Mouse (Mus musculus) midbrain, embryonic 12.5 days (tissue): ENCODE results near the gene Trim68. TPM values are rescaled to one million over a fixed set of nuclear protein-coding genes. Genes with fewer than 3 reads are reported as not detected.

Experiments
- ATAC-seq: fragments of 200-750 bp; cut with Nextera tagmentation; 2 replicates; pipeline ENCODE4 v1.8.0; 2017; ENCODE audit warnings: low read depth, moderate TSS enrichment, moderate library complexity; ENCODE audit not compliant: low FRiP score
- H3K27ac ChIP-seq: fragments of 300-500 bp; sonication (generic); replicated peaks from 2 replicates; pipeline ENCODE4 v1.5.1; 2016; ENCODE audit warnings: mild to moderate bottlenecking
- H3K27me3 ChIP-seq: fragments of 300-500 bp; sonication (generic); 2 replicates; pipeline ENCODE4 v1.6.1; 2016; ENCODE audit warnings: mild to moderate bottlenecking
- H3K36me3 ChIP-seq: fragments of 300-500 bp; sonication (generic); 2 replicates; pipeline ENCODE4 v1.6.1; 2016
- H3K4me1 ChIP-seq: fragments of 300-500 bp; sonication (generic); 2 replicates; pipeline ENCODE4 v1.6.1; 2016
- H3K4me2 ChIP-seq: fragments of 300-500 bp; sonication (generic); replicated peaks from 2 replicates; pipeline ENCODE4 v1.6.1; 2016; ENCODE audit warnings: mild to moderate bottlenecking, moderate library complexity
- H3K4me3 ChIP-seq: fragments of 300-500 bp; sonication (generic); 2 replicates; pipeline ENCODE4 v1.5.1; 2016; ENCODE audit warnings: mild to moderate bottlenecking
- H3K9ac ChIP-seq: fragments of 300-500 bp; sonication (generic); replicated peaks from 2 replicates; pipeline ENCODE4 v1.6.1; 2016; ENCODE audit warnings: mild to moderate bottlenecking, moderate library complexity
- H3K9me3 ChIP-seq: fragments of 300-500 bp; sonication (generic); 2 replicates; pipeline ENCODE4 v1.6.1; 2016; ENCODE audit warnings: mild to moderate bottlenecking
- WGBS: fragments of 180-500 bp; shearing (Covaris S2); methylation state at CpG from one replicate; pipeline ENCODE4 v1.1.7; 2016; 5-methylcytosine and 5-hydroxymethylcytosine counted together
- polyA plus RNA-seq: library from polyadenylated mRNA; unstranded; fragments of >200 nt; fragmentation: Nextera tagmentation; extraction: Ambion mirVana; gene quantifications from 2 replicates; pipeline ENCODE4 v1.2.1, GENCODE M21; 2016

The Trim68 gene
- polyA plus RNA-seq: 9.5 and 9.6 TPM in 2 replicates

DNA sequence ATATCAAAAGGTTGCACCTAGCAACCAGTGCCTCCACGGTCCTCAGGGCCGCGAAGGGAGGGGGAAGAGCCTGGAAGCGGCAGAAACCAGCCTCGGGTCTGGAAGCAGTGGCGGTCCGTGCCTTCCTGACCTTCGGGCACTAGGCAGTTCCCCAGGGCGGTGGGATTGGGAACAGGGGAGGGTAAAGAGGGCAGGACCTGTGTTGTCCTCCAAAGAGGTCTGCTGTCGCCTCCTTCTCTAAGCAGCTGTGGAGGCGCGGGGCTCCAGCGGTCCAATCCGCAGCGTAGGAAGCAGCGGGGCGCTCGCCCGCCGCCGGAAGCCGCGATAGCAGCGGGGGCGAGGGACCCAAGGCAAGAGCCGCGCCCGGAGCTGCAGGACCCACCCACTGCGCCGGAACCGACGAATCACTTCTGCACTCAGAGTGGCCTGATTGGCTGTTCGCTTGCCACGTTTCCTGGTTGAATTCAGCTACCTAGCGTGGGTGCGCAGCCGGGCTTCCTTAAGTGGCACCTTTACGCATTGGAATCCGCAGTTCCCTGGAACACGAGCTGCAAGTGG is at the start of gene Trim68:
Gene Trim68, minus strand, starts transcription at position 384 of the 558 bp plus-strand sequence.
- ATAC-seq: peak; percentile 100
- no peaks in the 10 kb centered on the region for H3K27me3 ChIP-seq
- H3K4me1 ChIP-seq: no peaks in the 10 kb centered on the region
- peak within 1 kb of the TSS; percentile 60 for H3K9ac ChIP-seq
- under 1% methylated on average over 40 of the region's 40 CpGs for WGBS
- peak within 1 kb of the TSS; percentile 58 for H3K4me3 ChIP-seq
- peak within 1 kb of the TSS; percentile 52 for H3K27ac ChIP-seq
- H3K4me2 ChIP-seq: peak within 1 kb of the TSS; percentile 56
- no peaks in the 10 kb centered on the region for H3K9me3 ChIP-seq
- H3K36me3 ChIP-seq: no peaks in the 10 kb centered on the region

DNA sequence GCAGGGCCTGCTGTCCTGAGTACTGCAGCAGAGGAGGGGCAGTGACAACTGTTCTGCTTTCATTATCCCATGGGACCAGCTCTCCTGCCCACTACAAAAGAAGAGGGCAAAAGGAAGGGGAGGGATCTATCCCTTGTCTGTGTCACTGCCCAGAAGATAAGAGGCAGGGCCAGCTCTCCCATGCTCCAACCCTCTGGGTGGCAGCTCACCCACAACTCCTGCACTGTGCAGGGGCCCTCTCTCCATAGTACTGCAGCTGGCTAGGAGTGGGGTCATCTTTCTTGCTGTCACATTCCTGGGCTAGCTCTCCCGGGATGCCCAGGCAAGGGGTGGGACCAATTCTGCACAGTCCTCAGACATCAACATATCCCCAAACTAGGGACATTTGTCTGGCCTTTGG is 46.7 kb upstream of the Trim68 start:
- Histone ChIP-seq H3K27me3 (no peaks in the 10 kb centered on the region), H3K4me3 (no peak overlapping the region), H3K4me1 (no peaks in the 10 kb centered on the region), H3K9ac (no peak overlapping the region), H3K9me3 (no peaks in the 10 kb centered on the region), H3K36me3 (no peaks in the 10 kb centered on the region), H3K4me2 (no peak overlapping the region), H3K27ac (no peak overlapping the region)
- WGBS: 85% methylated on average over 1 of the region's 1 CpGs
- peak; percentile 34; the same call in 1 of the 2 replicates for ATAC-seq

DNA sequence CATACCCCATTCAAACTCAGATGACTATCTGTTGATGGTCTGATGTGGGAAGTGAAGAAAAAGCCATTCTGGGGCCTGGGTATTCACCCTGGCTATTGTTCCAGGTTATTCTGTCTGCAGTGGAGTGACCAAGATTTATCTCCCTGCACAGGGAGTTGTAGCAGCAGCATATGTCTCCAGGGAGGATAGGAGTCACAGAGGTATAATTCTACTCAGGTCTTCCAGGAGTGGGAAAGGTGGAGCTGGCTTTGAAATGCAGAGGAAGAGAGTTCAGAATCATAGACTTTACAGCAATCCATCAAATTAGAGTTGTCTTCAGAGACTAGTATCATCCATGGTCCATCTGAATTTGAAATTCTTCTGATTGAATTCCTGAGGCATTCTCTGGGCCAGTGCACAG is 40.3 kb upstream of the Trim68 start, which contains the start of gene Olfr559:
Gene Olfr559, minus strand, starts transcription at position 101 of the 400 bp plus-strand sequence.
- no peaks in the 10 kb centered on the region for H3K36me3 ChIP-seq
- no peaks in the 10 kb centered on the region for H3K27me3 ChIP-seq
- no peak within 1 kb of the TSS for H3K27ac ChIP-seq
- no peak within 1 kb of the TSS for H3K4me2 ChIP-seq
- H3K4me3 ChIP-seq: no peak within 1 kb of the TSS
- no peak within 1 kb of the TSS for H3K9ac ChIP-seq
- no peak for ATAC-seq
- no peaks in the 10 kb centered on the region for H3K9me3 ChIP-seq
- H3K4me1 ChIP-seq: no peaks in the 10 kb centered on the region

DNA sequence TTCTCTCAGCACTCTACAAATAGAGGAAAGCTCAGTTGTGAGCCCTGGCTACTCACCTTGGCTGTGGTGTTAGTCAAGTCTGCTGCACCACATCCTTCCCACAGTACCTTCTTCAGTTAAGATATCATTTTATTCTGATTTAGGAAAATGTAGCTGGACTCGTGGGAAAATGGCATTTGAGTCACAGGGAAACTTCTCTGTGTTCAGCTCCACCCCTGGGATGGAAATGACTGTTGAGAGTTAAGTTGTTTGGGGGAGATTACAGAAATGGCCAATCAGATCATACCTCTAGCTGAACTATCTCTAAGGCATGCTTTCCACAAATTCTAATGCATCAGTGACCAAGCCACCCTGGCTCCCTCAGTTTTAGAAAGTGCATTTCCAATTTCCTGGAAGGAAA is 31.8 kb upstream of the Trim68 start, which contains the start of gene Olfr33:
Gene Olfr33, minus strand, starts transcription at position 101 of the 400 bp plus-strand sequence.
- Histone ChIP-seq H3K27me3 (no peaks in the 10 kb centered on the region), H3K27ac (no peak within 1 kb of the TSS), H3K36me3 (no peaks in the 10 kb centered on the region), H3K4me3 (no peak within 1 kb of the TSS), H3K9me3 (no peaks in the 10 kb centered on the region), H3K4me2 (no peak within 1 kb of the TSS), H3K4me1 (no peaks in the 10 kb centered on the region), H3K9ac (no peak within 1 kb of the TSS)
- 43% methylated on average over 1 of the region's 1 CpGs for WGBS
- ATAC-seq: no peak

DNA sequence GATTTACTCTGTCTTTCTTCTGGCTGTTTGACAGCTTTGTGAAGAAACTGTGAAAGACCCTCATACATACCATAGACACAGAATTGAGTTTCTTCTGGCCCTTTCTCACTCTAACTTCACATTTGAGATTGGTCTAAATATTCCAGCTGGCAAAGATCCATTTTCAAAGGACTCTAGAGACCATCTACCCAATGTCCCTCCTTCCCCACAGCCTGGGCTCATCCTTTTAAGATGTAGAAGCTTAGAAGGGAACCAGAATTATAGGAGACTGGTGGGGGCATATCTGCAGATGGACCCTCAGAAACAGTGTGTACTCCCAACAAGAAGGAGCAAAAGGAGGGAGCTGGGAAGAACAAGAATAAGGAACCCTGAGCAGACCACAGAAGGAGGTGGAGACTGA is 14.8 kb upstream of the Trim68 start, which contains the start of gene Olfr558:
Gene Olfr558, plus strand, starts transcription at position 301 of the 400 bp plus-strand sequence.
- no peak within 1 kb of the TSS for H3K27ac ChIP-seq
- no peak for ATAC-seq
- no peak within 1 kb of the TSS for H3K4me3 ChIP-seq

DNA sequence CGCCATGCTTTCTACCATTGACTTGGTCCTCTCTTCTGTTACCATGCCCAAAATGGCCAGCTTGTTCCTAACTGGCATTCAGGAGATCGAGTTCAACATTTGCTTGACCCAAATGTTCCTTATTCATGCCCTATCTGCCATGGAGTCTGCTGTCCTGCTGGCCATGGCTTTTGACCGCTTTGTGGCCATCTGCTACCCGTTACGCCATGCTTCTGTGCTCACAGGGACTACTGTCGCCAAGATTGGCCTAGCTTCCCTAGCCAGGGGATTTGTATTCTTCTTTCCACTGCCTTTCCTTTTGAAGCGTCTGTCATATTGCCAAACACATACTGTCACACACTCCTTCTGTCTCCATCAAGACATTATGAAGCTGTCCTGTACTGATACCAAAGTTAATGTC is 11.3 kb upstream of the Trim68 start:
- no peak overlapping the region for H3K9ac ChIP-seq
- no peaks in the 10 kb centered on the region for H3K36me3 ChIP-seq
- H3K27me3 ChIP-seq: no peaks in the 10 kb centered on the region
- H3K27ac ChIP-seq: no peak overlapping the region
- 88% methylated on average over 7 of the region's 7 CpGs for WGBS
- H3K4me1 ChIP-seq: no peaks in the 10 kb centered on the region
- no peaks in the 10 kb centered on the region for H3K9me3 ChIP-seq
- ATAC-seq: no peak
- H3K4me3 ChIP-seq: no peak overlapping the region
- H3K4me2 ChIP-seq: no peak overlapping the region

More for the DNA sequence above, 14.8 kb upstream of the Trim68 start, which contains the start of gene Olfr558:
- no peaks in the 10 kb centered on the region for H3K9me3 ChIP-seq
- no peak within 1 kb of the TSS for H3K9ac ChIP-seq
- no peaks in the 10 kb centered on the region for H3K27me3 ChIP-seq
- H3K4me2 ChIP-seq: no peak within 1 kb of the TSS
- no peaks in the 10 kb centered on the region for H3K4me1 ChIP-seq
- H3K36me3 ChIP-seq: no peaks in the 10 kb centered on the region

DNA sequence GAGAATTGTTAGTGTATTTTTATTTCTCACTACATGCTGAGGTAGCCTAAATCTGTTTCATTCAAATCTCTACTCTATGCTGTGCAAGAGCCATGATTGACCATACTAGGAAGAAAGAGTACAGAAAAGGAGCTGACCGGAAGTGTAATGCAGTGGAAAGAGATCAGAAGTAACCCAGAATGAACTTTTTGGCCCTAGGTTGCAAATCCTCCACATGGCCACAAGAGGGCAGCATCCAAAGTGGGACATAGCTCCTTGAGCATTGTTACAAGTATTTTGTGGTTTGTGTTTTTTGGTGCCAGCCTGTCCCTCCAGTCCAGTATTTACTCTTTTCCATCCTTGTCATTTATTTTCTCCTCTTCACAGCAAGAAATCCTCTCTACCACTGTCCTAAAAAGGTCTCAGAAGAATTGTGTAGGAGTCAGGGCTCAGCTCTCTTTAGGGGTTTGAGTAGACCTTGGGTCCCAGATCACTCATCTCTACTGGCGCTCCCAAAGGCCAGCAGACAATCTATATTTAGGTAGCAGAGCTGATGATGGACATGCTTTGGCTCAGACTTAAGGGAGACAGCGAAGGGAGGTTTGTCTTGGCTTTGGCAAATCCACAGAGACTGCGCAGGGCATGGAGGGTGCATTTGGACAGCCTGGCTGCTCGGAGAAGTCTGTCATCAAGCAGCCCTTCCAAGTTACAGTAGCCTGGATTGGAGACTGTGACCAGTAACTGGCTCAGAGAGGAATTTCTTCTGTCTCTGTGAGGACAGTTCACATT is 8.4 kb upstream of the Trim68 start, which contains the start of gene Olfr557:
Gene Olfr557, plus strand, starts transcription at position 553 of the 768 bp plus-strand sequence.
- H3K27ac ChIP-seq: no peak within 1 kb of the TSS
- no peaks in the 10 kb centered on the region for H3K4me1 ChIP-seq
- ATAC-seq: no peak
- H3K4me3 ChIP-seq: no peak within 1 kb of the TSS
- no peak within 1 kb of the TSS for H3K9ac ChIP-seq
- 77% methylated on average over 5 of the region's 5 CpGs for WGBS
- no peaks in the 10 kb centered on the region for H3K9me3 ChIP-seq
- H3K36me3 ChIP-seq: no peaks in the 10 kb centered on the region
- H3K27me3 ChIP-seq: no peaks in the 10 kb centered on the region
- H3K4me2 ChIP-seq: no peak within 1 kb of the TSS

DNA sequence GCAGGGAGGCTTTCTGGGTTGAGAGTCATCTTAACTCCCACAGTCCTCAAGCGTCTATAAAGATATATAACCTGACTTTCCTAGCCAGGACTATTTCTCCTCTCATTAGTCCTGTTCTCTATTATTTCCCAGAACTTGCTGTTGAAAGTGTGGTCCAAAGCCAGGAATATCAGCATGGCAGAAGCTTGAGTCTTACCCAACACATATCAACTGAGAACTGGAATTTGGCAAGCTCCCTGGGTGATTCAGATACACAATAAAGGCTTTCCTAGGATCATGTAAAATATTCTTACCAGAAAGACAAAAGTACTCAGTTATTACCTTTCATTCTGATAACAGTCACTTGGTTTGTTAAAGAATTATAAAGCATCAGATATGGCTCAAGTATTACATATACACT is 5.2 kb downstream of the Trim68 start:
- ATAC-seq: no peak
- H3K27ac ChIP-seq: no peak overlapping the region
- WGBS: 88% methylated on average over 1 of the region's 1 CpGs
- H3K27me3 ChIP-seq: no peaks in the 10 kb centered on the region
- H3K9ac ChIP-seq: no peak overlapping the region
- H3K36me3 ChIP-seq: no peaks in the 10 kb centered on the region
- H3K4me1 ChIP-seq: no peaks in the 10 kb centered on the region
- H3K4me3 ChIP-seq: no peak overlapping the region
- no peak overlapping the region for H3K4me2 ChIP-seq
- no peaks in the 10 kb centered on the region for H3K9me3 ChIP-seq

DNA sequence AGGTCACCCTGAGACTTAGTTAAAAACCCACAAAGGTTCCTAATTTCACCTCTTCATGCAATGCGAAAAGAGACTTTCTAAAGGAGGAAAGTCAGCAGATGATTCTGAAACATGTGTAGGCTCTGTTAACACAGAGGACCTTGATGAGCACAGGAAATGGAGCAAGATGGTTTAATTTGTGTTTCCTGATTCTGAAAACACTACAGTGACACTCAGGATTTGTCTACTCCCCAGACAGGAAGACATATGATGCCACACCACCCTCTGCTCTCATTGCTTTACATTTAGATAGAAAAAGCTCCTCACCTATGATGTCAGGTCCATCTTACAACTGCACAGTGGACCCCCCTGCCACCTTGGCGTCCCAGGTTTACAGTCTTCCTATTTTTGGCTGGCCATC is 10.9 kb downstream of the Trim68 start:
- Histone ChIP-seq H3K4me3 (no peak overlapping the region), H3K9me3 (no peaks in the 10 kb centered on the region), H3K36me3 (no peaks in the 10 kb centered on the region), H3K27ac (no peak overlapping the region), H3K4me2 (no peak overlapping the region), H3K9ac (no peak overlapping the region), H3K27me3 (no peaks in the 10 kb centered on the region), H3K4me1 (no peaks in the 10 kb centered on the region)
- no peak for ATAC-seq
- WGBS: 95% methylated on average over 2 of the region's 2 CpGs

DNA sequence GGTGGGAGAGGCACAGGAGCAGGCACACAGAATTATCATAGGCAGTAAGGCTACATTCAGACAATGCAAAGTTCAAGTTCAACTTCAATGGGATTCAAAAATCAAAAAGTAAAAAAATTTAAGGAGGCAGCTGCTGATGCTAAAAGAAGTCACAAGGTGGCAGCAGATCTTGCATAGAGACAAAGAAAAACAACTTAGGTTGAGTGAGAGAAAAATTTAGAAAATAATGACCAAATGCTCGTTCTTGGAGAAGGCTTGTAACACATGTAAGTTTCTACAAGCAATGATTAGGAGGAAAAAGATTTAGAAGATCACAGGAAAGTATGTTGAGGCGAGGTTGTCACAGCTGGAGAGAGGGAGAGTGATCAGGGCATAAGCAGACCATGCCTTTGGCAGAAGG is 21.7 kb downstream of the Trim68 start:
- Histone ChIP-seq H3K36me3 (no peaks in the 10 kb centered on the region), H3K4me2 (no peak overlapping the region), H3K27me3 (no peaks in the 10 kb centered on the region), H3K4me3 (no peak overlapping the region), H3K27ac (no peak overlapping the region), H3K4me1 (no peaks in the 10 kb centered on the region), H3K9ac (no peak overlapping the region), H3K9me3 (no peaks in the 10 kb centered on the region)
- WGBS: 41% methylated on average over 2 of the region's 2 CpGs
- no peak for ATAC-seq

DNA sequence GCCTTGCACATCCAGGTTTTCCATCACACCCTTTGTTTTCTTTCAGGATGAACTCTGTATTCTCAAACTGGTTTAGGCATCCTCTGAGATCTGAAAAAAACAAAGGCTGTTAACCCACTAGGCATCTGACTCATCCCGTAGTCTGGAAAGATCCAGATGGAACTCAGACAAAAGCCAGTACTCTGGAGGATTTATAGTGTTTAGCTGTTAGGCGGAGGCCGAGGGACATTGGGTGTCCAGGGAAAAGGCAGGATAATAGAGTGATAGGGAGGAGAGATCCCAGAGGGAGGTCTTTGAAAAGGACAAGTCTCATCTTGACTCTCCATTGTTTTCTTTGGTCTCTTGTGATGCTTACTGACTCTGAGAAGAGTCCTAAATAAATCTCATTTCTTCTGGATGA is 22.5 kb downstream of the Trim68 start, which contains the start of gene Olfr556:
Gene Olfr556, plus strand, starts transcription at position 301 of the 400 bp plus-strand sequence.
- 41% methylated on average over 3 of the region's 3 CpGs for WGBS
- H3K27ac ChIP-seq: no peak within 1 kb of the TSS

DNA sequence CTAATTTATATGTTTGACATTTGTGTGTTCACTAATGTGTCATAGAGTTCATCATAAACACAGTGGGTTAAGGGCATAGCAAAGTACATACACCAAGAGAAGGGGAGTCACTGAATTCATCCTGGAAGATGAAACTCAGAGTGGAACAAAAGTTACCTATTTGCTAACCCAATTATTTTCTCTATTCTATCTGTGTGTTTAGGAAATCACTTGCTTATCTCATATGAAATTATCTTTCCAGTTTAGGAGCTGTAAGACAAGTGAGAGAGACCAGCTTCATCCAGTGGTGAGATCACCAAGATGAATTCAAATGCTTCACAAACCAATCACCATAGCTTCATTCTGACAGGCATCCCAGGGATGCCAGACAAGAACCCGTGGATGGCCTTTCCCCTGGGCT is 28.6 kb downstream of the Trim68 start, which contains the start of gene Olfr555:
Gene Olfr555, plus strand, starts transcription at position 301 of the 400 bp plus-strand sequence.
- H3K27me3 ChIP-seq: no peaks in the 10 kb centered on the region
- H3K27ac ChIP-seq: no peak within 1 kb of the TSS

More for the DNA sequence above, 22.5 kb downstream of the Trim68 start, which contains the start of gene Olfr556:
- Histone ChIP-seq H3K9ac (no peak within 1 kb of the TSS), H3K4me2 (no peak within 1 kb of the TSS), H3K4me1 (no peaks in the 10 kb centered on the region), H3K9me3 (no peaks in the 10 kb centered on the region), H3K4me3 (no peak within 1 kb of the TSS), H3K36me3 (no peaks in the 10 kb centered on the region), H3K27me3 (no peaks in the 10 kb centered on the region)
- no peak for ATAC-seq

More for the DNA sequence above, 28.6 kb downstream of the Trim68 start, which contains the start of gene Olfr555:
- Histone ChIP-seq H3K9me3 (no peaks in the 10 kb centered on the region), H3K4me1 (no peaks in the 10 kb centered on the region), H3K36me3 (no peaks in the 10 kb centered on the region), H3K4me2 (no peak within 1 kb of the TSS), H3K4me3 (no peak within 1 kb of the TSS), H3K9ac (no peak within 1 kb of the TSS)
- no peak for ATAC-seq
- WGBS: 60% methylated on average over 1 of the region's 1 CpGs
